Mouse (Mus musculus): ENCODE measurements at regions not wholly inside any gene's neighbourhood (a gene's known extent, or its start where the extent isn't known, plus 50 kb on each side); places are given as distances from the start of the nearest gene placed in this dataset.
"Not testable (repeated sequence)": the region's sequence is repeated elsewhere in the genome, so short reads cannot be mapped to it uniquely, and the experiment has no call there.

GRCm38 (mm10) chr3:78594305-78594704 is 692.0 kb downstream of the Rapgef2 start:
- in situ Hi-C loops (cut with MboI; ENCODE audit: unreplicated experiment in 2 of 2), result loop anchor here in 1 of 2 experiments (10.0 kb wide), 1 partner anchor 470 kb away; no protein-coding TSS in a partner anchor

DNA sequence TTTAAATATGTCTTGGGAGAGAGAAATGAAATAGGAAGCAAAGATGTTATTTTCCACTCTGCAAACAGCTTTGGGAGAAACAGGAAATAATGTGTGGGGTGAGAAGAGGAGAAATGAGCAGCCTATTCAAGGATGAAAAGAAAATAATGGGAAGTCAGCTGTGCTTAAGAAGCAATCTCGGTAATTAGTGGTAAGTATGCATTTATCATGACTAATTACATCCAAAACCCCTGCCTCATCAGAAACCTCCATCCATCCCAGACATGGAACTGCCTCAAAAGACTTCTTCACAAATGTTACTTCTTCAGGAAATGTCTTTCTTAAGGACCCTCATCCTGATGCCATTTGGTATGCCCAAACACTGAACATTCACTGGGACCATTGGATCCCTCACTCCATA is 699.7 kb downstream of the Rapgef2 start:
- in situ Hi-C loops (cut with MboI; ENCODE audit: unreplicated experiment in 2 of 2), result no loop called here

GRCm38 (mm10) chr3:78581868-78582267 is 704.4 kb downstream of the Rapgef2 start:
- in situ Hi-C loops (cut with MboI; ENCODE audit: unreplicated experiment in 2 of 2), result no loop called here

GRCm38 (mm10) chr3:78581100-78581499 is 705.2 kb downstream of the Rapgef2 start:
- in situ Hi-C loops (cut with MboI; ENCODE audit: unreplicated experiment in 2 of 2), result no loop called here

- in situ Hi-C loops (cut with MboI; ENCODE audit: unreplicated experiment in 2 of 2), result loop anchor here in 1 of 2 experiments (10.0 kb wide), 1 partner anchor 339 kb away; no protein-coding TSS in a partner anchor
These were observed 710.5 kb downstream of the Rapgef2 start for GRCm38 (mm10) chr3:78575667-78576464.

- in situ Hi-C loops (cut with MboI; ENCODE audit: unreplicated experiment in 2 of 2), result loop anchor here in 1 of 2 experiments (10.0 kb wide), 1 partner anchor 340 kb away; no protein-coding TSS in a partner anchor
These were observed 711.5 kb downstream of the Rapgef2 start for GRCm38 (mm10) chr3:78574807-78575206.

DNA sequence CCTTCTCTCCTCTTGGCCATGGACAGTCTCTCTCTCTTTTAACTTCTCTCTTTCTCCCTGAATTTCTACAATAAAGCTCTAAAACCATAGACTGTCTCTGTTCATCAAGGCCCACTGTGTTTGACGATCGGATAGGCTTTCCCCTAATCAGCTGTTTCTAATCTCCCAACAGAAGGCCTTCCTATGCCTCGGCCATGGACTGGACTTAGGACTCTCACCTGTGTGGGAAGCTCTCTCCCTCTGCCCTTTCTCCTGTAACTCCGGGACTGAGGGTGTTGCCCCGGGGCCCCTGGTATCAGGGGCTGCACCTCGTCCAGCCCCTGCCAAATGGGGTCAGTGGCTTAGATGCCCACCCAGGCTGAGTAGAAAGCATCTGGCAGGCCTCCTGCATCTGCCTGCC is 713.0 kb downstream of the Rapgef2 start:
- in situ Hi-C loops (cut with MboI; ENCODE audit: unreplicated experiment in 2 of 2), result loop anchor here in 1 of 2 experiments (10.0 kb wide), 1 partner anchor 342 kb away; no protein-coding TSS in a partner anchor

GRCm38 (mm10) chr3:78564926-78565325 is 721.4 kb downstream of the Rapgef2 start:
- in situ Hi-C loops (cut with MboI; ENCODE audit: unreplicated experiment in 2 of 2), result not testable (repeated sequence)

Data from v-Abl transformed pro-B cells (cell line).